Mouse (Mus musculus) urinary bladder, postnatal 36 days (tissue): ENCODE data around the gene Ccdc157.

ENCODE experiments used
- DNase-seq, 2 experiments: peaks; one replicate each; pipeline ENCODE4 v3.0.0; 2022; ENCODE audit warnings: low spot score in 2 of 2, mixed read lengths in 1 of 2

The Ccdc157 gene

GRCm38 (mm10) chr11:4101851-4102250 lies 58.2 kb downstream of the Ccdc157 start:
- peak; percentile 10 to 12 for DNase-seq

DNA sequence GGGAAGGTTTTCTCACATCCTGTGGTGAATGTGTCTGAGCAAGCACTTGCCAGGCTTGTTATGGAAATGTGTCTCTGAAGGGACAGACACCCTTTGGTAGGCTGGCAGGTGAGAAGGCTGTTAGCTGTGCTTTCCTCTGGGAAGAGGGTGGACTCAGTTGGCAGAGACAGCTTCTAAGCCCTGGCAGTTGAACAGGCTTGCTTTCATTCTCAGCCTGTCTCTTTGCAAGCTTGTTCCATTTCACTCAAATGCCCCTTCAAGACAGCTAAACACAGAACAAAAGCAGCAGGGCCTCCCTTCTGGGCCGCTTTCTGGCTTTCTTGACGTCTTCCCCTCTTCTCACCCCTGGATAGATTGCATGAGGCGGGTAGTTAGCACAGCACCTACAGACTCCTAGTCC lies 60.6 kb downstream of the Ccdc157 start:
- DNase-seq, result no peak

- no peak for DNase-seq
Measured at GRCm38 (mm10) chr11:4098816-4099215, 61.3 kb downstream of the Ccdc157 start.

DNA sequence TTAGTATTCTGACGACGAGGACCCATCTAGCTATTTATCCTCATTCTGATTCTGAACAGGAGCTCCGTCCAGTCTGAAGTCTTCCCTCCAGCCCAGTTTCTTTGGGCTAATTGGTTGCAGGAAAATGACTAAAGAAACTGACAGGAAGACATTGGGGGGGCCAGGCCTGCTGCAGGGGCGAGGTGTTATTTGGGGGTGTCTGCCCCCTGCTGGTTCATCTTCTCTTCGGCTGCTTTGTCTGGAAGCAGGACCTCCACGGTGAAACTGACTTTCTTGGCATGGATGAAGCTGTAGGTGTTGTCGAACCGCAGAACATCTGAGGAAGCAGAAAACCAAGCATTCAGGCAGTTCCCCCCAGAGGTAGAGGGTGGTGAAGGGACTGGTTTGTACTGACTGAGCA lies 62.0 kb downstream of the Ccdc157 start:
- DNase-seq, result no peak

- no peak for DNase-seq
Measured at GRCm38 (mm10) chr11:4097091-4097621, 62.9 kb downstream of the Ccdc157 start.

GRCm38 (mm10) chr11:4096054-4096984 lies 63.8 kb downstream of the Ccdc157 start:
- peak; percentile 96 to 99 for DNase-seq

DNA sequence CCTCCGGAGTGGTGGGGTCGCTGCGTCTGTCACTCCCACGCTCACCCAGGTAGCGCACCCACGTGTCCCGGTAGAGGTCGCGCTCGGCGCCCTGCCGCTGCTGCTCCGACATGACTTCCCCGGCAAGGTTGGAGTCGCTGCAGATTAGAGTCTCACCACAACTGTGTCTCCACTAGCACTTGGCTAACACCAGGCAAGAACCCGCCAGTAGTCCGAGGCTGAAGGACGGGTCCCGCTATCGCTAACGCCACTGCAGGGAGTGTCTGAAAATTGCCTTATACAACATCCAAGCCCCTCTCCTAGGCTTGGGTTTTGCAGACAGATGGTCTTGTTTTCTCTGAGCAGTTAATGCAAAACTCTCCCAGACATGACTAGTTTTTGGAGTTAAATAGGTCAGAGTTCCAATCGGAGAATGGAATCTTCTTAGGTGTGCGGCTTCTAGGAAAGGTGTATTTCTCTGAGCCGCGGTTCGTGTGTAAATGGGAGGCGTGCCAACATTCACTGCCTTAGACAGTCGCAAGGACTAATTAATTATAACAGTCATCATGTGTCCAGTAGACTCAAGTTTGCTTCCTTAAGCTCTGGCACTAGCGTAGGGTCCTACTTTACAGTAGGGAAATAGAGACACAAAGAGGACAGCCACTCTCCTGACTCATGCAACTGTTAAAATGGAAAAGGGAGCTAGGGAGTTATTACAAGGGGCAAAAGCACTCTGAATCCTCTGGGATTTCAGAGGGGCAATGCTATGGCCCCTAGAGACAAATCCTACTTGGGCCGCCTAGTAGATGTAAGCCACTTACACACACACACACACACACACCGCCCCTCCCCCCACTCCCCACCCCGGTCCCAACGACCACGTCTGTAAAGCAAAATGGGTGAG lies 64.7 kb downstream of the Ccdc157 start, which contains the start of gene Mtfp1:
Gene Mtfp1, minus strand, starts transcription at position 275 of the 883 bp plus-strand sequence.
- DNase-seq, result peak in 1 of 2 experiments; percentile 49

GRCm38 (mm10) chr11:4094378-4095170 lies 65.5 kb downstream of the Ccdc157 start:
- peak in 1 of 2 experiments; percentile 56 for DNase-seq

GRCm38 (mm10) chr11:4093459-4094377 lies 66.4 kb downstream of the Ccdc157 start:
- DNase-seq, result no peak
